Mouse (Mus musculus) spleen, adult 2 months (tissue): ENCODE measurements at regions not wholly inside any gene's neighbourhood (a gene's known extent, or its start where the extent isn't known, plus 50 kb on each side); places are given as distances from the start of the nearest gene placed in this dataset.

Experiments used
- DNase-seq, 2 experiments: peaks; one replicate each; pipeline versions ENCODE4 v3.0.0 to v3.0.0-alpha.2; 2012 to 2021; ENCODE audit warnings: low spot score in 2 of 2, low read depth in 1 of 2
- H3K27ac ChIP-seq: fragments of 200-500 bp; 2 replicates; pipeline ENCODE4 v1.5.1; 2012; ENCODE audit warnings: low read length, inconsistent platforms; ENCODE audit not compliant: insufficient read depth
- H3K27me3 ChIP-seq: fragments of 200-500 bp; 2 replicates; pipeline ENCODE4 v1.6.1; 2012; ENCODE audit warnings: mild to moderate bottlenecking, moderate library complexity, low read length, inconsistent platforms; ENCODE audit not compliant: control insufficient read depth, insufficient read depth
- H3K36me3 ChIP-seq: fragments of 200-500 bp; 2 replicates; pipeline ENCODE4 v1.6.1; 2012; ENCODE audit warnings: mild to moderate bottlenecking, low read length, inconsistent platforms; ENCODE audit not compliant: control insufficient read depth, insufficient read depth
- H3K4me1 ChIP-seq: fragments of 200-500 bp; 2 replicates; pipeline ENCODE4 v1.6.1; 2011; ENCODE audit warnings: inconsistent platforms; ENCODE audit not compliant: control insufficient read depth, insufficient read depth, insufficient read length
- H3K4me3 ChIP-seq: fragments of 200-500 bp; 2 replicates; pipeline ENCODE4 v1.5.1; 2011; ENCODE audit warnings: mild to moderate bottlenecking, inconsistent platforms; ENCODE audit not compliant: insufficient read depth, insufficient read length; ENCODE audit errors: extremely low read depth
- CTCF ChIP-seq: fragments of 200-500 bp; IDR thresholded peaks from 2 replicates; pipeline ENCODE4 v1.5.1; 2011; ENCODE audit warnings: mild to moderate bottlenecking, inconsistent platforms; ENCODE audit not compliant: insufficient read depth, insufficient read length, insufficient replicate concordance; ENCODE audit errors: extremely low read depth
- POLR2A ChIP-seq: fragments of 200-500 bp; IDR thresholded peaks from 2 replicates; pipeline ENCODE4 v1.6.1; 2011; ENCODE audit warnings: low read depth, low read length, inconsistent platforms
- WGBS: fragments of 180-500 bp; shearing (Covaris S2); methylation state at CpG from one replicate; pipeline ENCODE4 v1.1.7; 2018; 5-methylcytosine and 5-hydroxymethylcytosine counted together

DNA sequence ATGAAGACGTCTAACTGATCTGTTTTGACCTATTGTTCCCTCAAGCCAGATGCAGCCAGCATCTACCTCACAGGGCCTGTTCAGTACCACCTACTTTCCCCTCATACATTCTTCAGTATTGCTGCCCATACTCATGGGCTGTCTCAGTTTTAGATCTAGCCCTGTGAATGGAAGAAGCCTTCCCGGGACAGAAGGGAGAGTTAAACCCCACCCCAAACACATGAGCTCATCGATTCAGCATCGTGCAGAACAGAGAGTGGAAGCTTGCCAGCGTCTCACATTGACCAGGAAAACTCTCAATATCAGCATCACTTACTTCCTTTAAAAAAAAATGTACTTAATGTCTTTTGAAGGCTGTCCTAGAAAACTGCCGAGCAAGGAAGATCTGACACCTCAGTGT is 95.0 kb upstream of the Prickle1 start:
- no peak for DNase-seq
- Histone ChIP-seq H3K36me3 (no peaks in the 10 kb centered on the region), H3K4me1 (no peaks in the 10 kb centered on the region), H3K4me3 (no peak overlapping the region), H3K27ac (no peak overlapping the region), H3K27me3 (no peaks in the 10 kb centered on the region)
- TF ChIP-seq CTCF, result no peak
- no peak for TF ChIP-seq POLR2A
- WGBS, result 76% methylated on average over 6 of the region's 6 CpGs

DNA sequence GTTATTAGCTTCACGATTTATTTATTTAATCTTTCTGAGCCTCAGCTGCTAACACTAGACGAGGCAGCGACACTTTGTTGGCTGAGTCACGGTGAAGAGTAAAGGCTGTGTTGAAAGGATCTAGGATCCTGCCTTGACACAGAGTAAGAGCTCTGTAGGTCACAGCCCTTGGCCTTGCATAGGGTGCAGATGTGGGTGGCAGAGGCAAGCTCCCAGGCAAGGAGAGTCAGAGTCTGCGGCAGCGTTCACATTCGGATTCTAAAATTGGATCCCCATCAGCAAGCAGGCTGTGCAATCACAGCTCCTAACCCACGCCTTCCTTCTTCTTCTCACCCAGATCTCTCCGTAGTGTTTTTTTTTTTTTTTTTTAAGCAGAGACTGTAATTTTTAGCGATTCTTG is 94.3 kb upstream of the Prickle1 start:
- Histone ChIP-seq H3K27me3 (no peaks in the 10 kb centered on the region), H3K36me3 (no peaks in the 10 kb centered on the region), H3K4me1 (no peaks in the 10 kb centered on the region), H3K4me3 (no peak overlapping the region), H3K27ac (no peak overlapping the region)
- DNase-seq, result no peak
- TF ChIP-seq CTCF, result no peak
- no peak for TF ChIP-seq POLR2A
- 86% methylated on average over 10 of the region's 10 CpGs for WGBS

DNA sequence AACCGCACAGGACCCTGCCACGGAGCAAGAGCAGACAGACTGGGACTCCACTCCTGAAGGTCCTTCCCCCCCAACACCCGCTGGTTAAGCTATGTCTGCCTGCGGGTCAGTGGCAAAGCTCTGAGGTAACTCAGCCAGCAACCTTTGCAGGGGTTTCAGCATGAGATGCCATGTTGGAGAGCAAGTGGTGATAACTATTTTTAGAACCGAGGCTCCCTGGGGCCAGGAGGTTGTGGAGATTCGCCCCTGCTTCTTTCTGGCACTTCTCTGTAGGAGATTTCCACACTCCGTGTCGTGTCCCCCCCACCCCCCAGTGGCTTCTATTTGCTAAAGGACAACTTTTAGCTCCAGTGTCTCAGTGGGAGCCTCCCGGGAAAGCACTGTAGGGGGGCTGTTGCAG is 90.7 kb upstream of the Prickle1 start:
- no peaks in the 10 kb centered on the region for H3K27me3 ChIP-seq
- no peak overlapping the region for H3K4me3 ChIP-seq
- TF ChIP-seq CTCF, result no peak
- no peak for TF ChIP-seq POLR2A
- no peak overlapping the region for H3K27ac ChIP-seq
- 76% methylated on average over 9 of the region's 9 CpGs for WGBS
- DNase-seq, result no peak
- no peaks in the 10 kb centered on the region for H3K4me1 ChIP-seq
- no peaks in the 10 kb centered on the region for H3K36me3 ChIP-seq

DNA sequence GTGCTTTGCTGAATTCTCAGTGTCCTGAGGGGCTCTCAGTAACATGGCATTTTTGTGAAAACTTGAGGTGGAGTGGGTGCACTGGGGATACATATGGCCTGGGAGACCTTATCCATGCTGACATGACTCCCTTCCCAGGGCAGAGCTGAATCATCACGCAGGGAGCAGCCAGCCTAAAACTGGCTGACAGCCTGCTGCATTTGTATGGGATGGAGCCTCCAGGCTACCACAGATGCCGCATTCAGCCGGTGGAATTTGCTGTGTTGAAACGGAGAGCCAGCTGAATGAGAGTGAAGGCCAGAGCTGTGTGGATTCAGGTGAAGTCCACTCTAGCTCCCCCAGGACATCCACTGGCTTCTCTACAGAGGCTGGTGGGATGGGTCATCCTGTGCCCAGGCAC is 85.9 kb upstream of the Prickle1 start:
- no peak for DNase-seq
- TF ChIP-seq CTCF, result no peak
- no peak for TF ChIP-seq POLR2A
- Histone ChIP-seq H3K27me3 (no peaks in the 10 kb centered on the region), H3K27ac (no peak overlapping the region), H3K4me3 (no peak overlapping the region), H3K36me3 (no peaks in the 10 kb centered on the region), H3K4me1 (no peaks in the 10 kb centered on the region)
- 93% methylated on average over 4 of the region's 4 CpGs for WGBS

DNA sequence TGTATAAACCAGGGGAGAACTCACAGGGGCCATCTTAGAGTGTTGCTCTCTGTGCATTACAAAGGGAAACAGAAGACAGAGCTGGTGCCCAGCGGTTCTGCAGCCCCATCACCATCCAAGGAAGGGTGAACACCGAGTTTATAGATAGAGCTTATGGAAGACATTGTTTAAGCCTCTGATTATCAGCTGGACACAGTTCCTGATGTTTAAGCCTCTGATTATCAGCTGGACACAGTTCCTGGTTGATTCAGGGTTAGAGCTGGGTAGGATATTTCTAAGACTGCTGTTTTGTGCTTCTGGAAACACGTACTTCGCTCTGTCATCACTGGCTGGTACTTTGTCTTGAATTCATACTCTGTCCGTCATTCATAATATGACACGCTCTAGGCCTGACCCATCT is 79.9 kb upstream of the Prickle1 start:
- no peaks in the 10 kb centered on the region for H3K4me1 ChIP-seq
- DNase-seq, result no peak
- TF ChIP-seq CTCF (no peak), POLR2A (no peak)
- H3K27ac ChIP-seq, result no peak overlapping the region
- no peak overlapping the region for H3K4me3 ChIP-seq
- H3K36me3 ChIP-seq, result no peaks in the 10 kb centered on the region
- WGBS, result 88% methylated on average over 6 of the region's 6 CpGs
- no peaks in the 10 kb centered on the region for H3K27me3 ChIP-seq

DNA sequence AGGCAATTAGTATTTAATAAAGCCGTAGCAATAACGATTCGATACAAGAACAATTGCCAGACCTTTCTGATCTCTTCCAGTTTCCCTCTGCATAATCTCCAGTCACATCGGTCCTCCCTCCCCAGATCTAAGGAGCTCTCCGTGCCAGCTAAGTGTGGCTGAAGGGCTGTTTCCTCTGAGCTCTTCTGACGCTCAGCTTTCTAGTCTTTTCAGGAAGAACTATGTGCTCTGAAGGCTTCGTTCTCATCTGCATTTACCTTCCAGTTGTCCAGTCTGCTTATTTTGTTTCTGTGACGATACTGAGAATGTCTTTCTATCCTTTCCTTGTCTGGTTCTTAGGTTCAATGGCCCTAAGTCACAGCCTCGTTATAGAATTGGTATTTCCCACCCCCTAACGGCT is 78.3 kb upstream of the Prickle1 start:
- DNase-seq, result no peak
- 60% methylated on average over 10 of the region's 10 CpGs for WGBS
- H3K36me3 ChIP-seq, result no peaks in the 10 kb centered on the region
- no peak overlapping the region for H3K4me3 ChIP-seq
- no peak overlapping the region for H3K27ac ChIP-seq
- no peaks in the 10 kb centered on the region for H3K27me3 ChIP-seq
- H3K4me1 ChIP-seq, result no peaks in the 10 kb centered on the region
- no peak for TF ChIP-seq CTCF
- TF ChIP-seq POLR2A, result no peak

DNA sequence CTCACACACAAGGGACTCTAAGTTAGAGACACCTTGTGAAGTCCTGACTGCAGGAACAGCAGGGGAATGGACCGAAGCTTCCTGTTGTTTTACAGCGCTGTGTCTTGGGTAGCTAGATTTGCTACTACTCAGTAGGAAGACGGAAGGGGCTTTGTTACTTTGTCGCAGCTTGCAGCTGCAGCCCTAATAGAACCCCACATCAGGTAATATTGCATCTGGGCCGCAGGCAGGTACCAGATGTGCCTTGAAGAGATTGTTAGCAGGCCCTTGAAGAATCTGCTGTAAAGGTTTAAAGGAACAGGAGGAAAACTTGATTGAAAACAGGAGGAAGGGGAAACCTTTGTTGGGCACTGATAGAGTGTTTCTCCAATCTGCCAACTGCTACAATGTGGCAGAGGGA is 68.2 kb upstream of the Prickle1 start:
- TF ChIP-seq CTCF, result no peak
- no peak for TF ChIP-seq POLR2A
- Histone ChIP-seq H3K27ac (no peak overlapping the region), H3K4me1 (no peaks in the 10 kb centered on the region), H3K36me3 (no peaks in the 10 kb centered on the region), H3K27me3 (no peaks in the 10 kb centered on the region), H3K4me3 (no peak overlapping the region)
- 68% methylated on average over 5 of the region's 5 CpGs for WGBS
- DNase-seq, result no peak

DNA sequence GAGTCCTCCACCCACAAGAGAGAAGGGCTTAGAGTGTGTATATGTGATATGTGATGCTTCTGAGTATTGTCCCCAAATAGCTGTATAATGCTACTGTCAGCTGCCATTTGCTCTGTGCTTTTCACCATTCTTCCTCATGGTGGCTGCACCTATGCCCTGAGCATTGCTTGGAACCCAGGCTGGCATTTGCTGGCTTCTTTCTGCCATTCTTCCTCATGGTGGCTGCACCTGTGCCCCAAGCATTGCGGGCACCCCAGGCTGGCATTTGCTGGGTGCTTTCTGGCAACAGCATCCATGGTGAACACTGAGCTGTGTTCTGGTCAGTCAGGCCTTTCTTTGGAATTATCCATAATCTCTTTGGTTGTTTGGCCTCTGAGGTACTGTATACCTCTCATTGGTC is 66.9 kb upstream of the Prickle1 start:
- WGBS, result 100% methylated on average over 1 of the region's 1 CpGs
- Histone ChIP-seq H3K27me3 (no peaks in the 10 kb centered on the region), H3K27ac (no peak overlapping the region), H3K4me1 (no peaks in the 10 kb centered on the region), H3K36me3 (no peaks in the 10 kb centered on the region), H3K4me3 (no peak overlapping the region)
- no peak for TF ChIP-seq POLR2A
- no peak for TF ChIP-seq CTCF
- no peak for DNase-seq
